ENCODE assay signal across 20 mouse cellular contexts in genomic region chr15:59262380-59262779, GRCm38 (mm10).
DNase-seq lines count a peak whose midpoint lies in the region; TF ChIP-seq lines count a peak whose summit lies in the region.
"Had no signal": no experiment of that assay in that cellular context is flagged by ENCODE, and none has a peak within 500 bp of the region (broad histone marks: within the 10 kb centered on the region; RNA-seq: fewer than 3 reads in every experiment).

No protein-coding gene starts in this region.

- no peak overlapping the region for H3K27ac ChIP-seq in MEL (ENCODE audit: control insufficient read depth, low read depth, low read length)
- H3K27ac ChIP-seq: embryonic facial prominence, embryonic 10.5 days; embryonic facial prominence, embryonic 12.5 days; forebrain, embryonic 13.5 days; forebrain, embryonic 15.5 days; gastrocnemius, adult 2 months had no signal

- peak; percentile 15 to 30 for DNase-seq in cerebellum, adult 18-20 months
- no peak for DNase-seq in cerebellum, adult 8-10 months
- peak; percentile 28 for DNase-seq in cerebellum, adult 9-10 months
- no peak for DNase-seq in cerebellum, adult 11 months
- peak; percentile 28 to 31 for DNase-seq in cerebellum, postnatal 36 days
- no peak for DNase-seq in cerebellum, postnatal 10 days
- peak; percentile 12 for DNase-seq in MEL (ENCODE audit: low read depth, low spot score)
- no peak for DNase-seq in testis, postnatal 10 days (ENCODE audit: low spot score)
- DNase-seq: adrenal gland, adult 2 months; adrenal gland, postnatal 10 days; adrenal gland, postnatal 25 days; B cell, adult 2 months; forebrain, postnatal 0 days; gastrocnemius, adult 2 months had no signal

- H3K9ac ChIP-seq in MEL (ENCODE audit: control insufficient read depth, low read depth, low read length, poor library complexity, severe bottlenecking): no peak overlapping the region
- H3K9ac ChIP-seq: embryonic facial prominence, embryonic 12.5 days; forebrain, embryonic 13.5 days; forebrain, embryonic 15.5 days; forebrain, postnatal 0 days had no signal

- no peak for TF ChIP-seq RAD21 in MEL (IDR thresholded peaks at IDR 0.05; ENCODE audit: low read depth, low read length)

- no peak for TF ChIP-seq POLR2A in MEL (IDR thresholded peaks at IDR 0.05; ENCODE audit: control insufficient read depth in 1 of 2, insufficient read depth in 1 of 2, low read depth in 1 of 2, low read length in 2 of 2, poor library complexity in 1 of 2)

- TF ChIP-seq EP300 in MEL (IDR thresholded peaks at IDR 0.05; ENCODE audit: low read depth in 1 of 2, low read length in 2 of 2): no peak

- peaks cover 4 to 6% of the 10 kb centered on the region in 2 experiments; a peak in 3 of 4 replicates for H3K27me3 ChIP-seq in MEL (ENCODE audit: control insufficient read depth in 1 of 2, insufficient read depth in 2 of 2, low read length in 2 of 2)
- H3K27me3 ChIP-seq: CH12.LX; embryonic facial prominence, embryonic 12.5 days; forebrain, embryonic 13.5 days; forebrain, embryonic 15.5 days had no signal

- H3K4me1 ChIP-seq in MEL (ENCODE audit: control insufficient read depth in 1 of 2, insufficient read depth in 2 of 2, low read length in 2 of 2): peaks cover 0 to 18% of the 10 kb centered on the region in 2 experiments; a peak in 3 of 4 replicates
- H3K4me1 ChIP-seq: embryonic facial prominence, embryonic 10.5 days; embryonic facial prominence, embryonic 12.5 days; forebrain, embryonic 13.5 days; forebrain, embryonic 15.5 days had no signal

- no peak overlapping the region for H3K4me3 ChIP-seq in MEL (ENCODE audit: control insufficient read depth in 1 of 2, insufficient read depth in 1 of 2, low read depth in 2 of 2, low read length in 2 of 2)
- H3K4me3 ChIP-seq: embryonic facial prominence, embryonic 10.5 days; embryonic facial prominence, embryonic 12.5 days; forebrain, embryonic 13.5 days; forebrain, embryonic 15.5 days; gastrocnemius, adult 2 months had no signal

- H3K79me2 ChIP-seq in MEL (ENCODE audit: control insufficient read depth, insufficient read depth, low read length, poor library complexity): no peaks in the 10 kb centered on the region

- no peak for TF ChIP-seq CTCF in MEL (IDR thresholded peaks at IDR 0.05 in 2 of 3, conservative IDR thresholded peaks at IDR 0.05 in 1 of 3; ENCODE audit: control insufficient read depth in 1 of 3, insufficient read depth in 1 of 3, low read depth in 2 of 3, low read length in 3 of 3, poor library complexity in 1 of 3, severe bottlenecking in 1 of 3)

- peaks cover 0 to 8% of the 10 kb centered on the region in 2 experiments; a peak in 2 of 4 replicates for H3K36me3 ChIP-seq in MEL (ENCODE audit: control insufficient read depth in 1 of 2, insufficient read depth in 2 of 2, low read length in 2 of 2)
- H3K36me3 ChIP-seq: embryonic facial prominence, embryonic 10.5 days; embryonic facial prominence, embryonic 12.5 days; forebrain, embryonic 15.5 days; G1E had no signal

- no peaks in the 10 kb centered on the region for H3K9me3 ChIP-seq in MEL (replicated peaks; ENCODE audit: insufficient read depth, low read length)
- H3K9me3 ChIP-seq: embryonic facial prominence, embryonic 10.5 days; embryonic facial prominence, embryonic 12.5 days; forebrain, embryonic 13.5 days; forebrain, embryonic 15.5 days; G1E had no signal

TF ChIP-seq in MEL, 35 proteins besides CTCF, POLR2A, EP300 and RAD21:
- no peak for TF ChIP-seq MYB (IDR thresholded peaks at IDR 0.05; ENCODE audit: low read depth, low read length)
- TF ChIP-seq MXI1 (IDR thresholded peaks at IDR 0.05; ENCODE audit: low read depth, low read length): no peak
- no peak for TF ChIP-seq E2F4 (IDR thresholded peaks at IDR 0.05; ENCODE audit: borderline replicate concordance, low read depth, low read length)
- TF ChIP-seq HCFC1 (IDR thresholded peaks at IDR 0.05; ENCODE audit: low read depth, low read length): no peak
- TF ChIP-seq ZNF384 (IDR thresholded peaks at IDR 0.05; ENCODE audit: low read depth, low read length): no peak
- no peak for TF ChIP-seq ZC3H11A (IDR thresholded peaks at IDR 0.05; ENCODE audit: low read depth, low read length)
- no peak for TF ChIP-seq SIN3A (IDR thresholded peaks at IDR 0.05; ENCODE audit: low read length)
- TF ChIP-seq SMC3 (IDR thresholded peaks at IDR 0.05; ENCODE audit: low read depth, low read length): no peak
- TF ChIP-seq TAL1 (IDR thresholded peaks at IDR 0.05; ENCODE audit: low read length): no peak
- no peak for TF ChIP-seq USF2 (IDR thresholded peaks at IDR 0.05; ENCODE audit: borderline replicate concordance in 1 of 2, insufficient read depth in 1 of 2, low read depth in 1 of 2, low read length in 2 of 2)
- TF ChIP-seq CHD2 (IDR thresholded peaks at IDR 0.05; ENCODE audit: low read length): no peak

Comparison
In these comparisons a context has a peak if more than half of its experiments do, and no peak if none do; other contexts are left out.
1. DNase-seq: peak in cerebellum, adult 18-20 months (2 of 2), cerebellum, adult 9-10 months (single experiment), cerebellum, postnatal 36 days (2 of 2) and MEL (single experiment); none in cerebellum, adult 8-10 months (single experiment), cerebellum, adult 11 months (single experiment), cerebellum, postnatal 10 days (0 of 2) and testis, postnatal 10 days (single experiment).